Comparison of ENCODE assay signal across 10 mouse cellular contexts in the genomic region with DNA sequence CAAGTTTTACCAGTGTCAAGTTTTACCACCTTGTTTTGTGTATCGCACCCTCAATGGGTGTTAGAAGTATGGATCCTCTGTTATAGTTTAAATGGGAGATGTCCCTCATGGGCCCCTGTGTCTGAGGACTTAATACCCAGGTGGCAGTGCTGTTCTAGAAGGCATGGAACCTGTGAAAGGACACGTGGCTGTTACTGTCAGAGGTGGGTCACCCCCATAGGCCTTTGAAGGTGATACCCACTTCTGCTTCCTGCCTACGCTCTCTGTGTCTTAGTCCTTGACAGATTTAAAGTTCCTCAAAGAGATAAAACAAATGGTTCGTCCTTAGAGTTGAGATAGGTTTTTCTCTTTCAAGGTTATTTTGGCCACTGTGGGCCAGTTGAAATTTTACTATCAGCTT.
"Had no signal": no experiment of that assay in that cellular context is flagged by ENCODE, and none has a peak within 500 bp of the region (broad histone marks: within the 10 kb centered on the region; RNA-seq: fewer than 3 reads in every experiment).

No protein-coding gene starts in this region.

- H3K9me3 ChIP-seq: limb, embryonic 13.5 days; midbrain, embryonic 13.5 days; neural tube, embryonic 15.5 days had no signal

- H3K4me3 ChIP-seq: limb, embryonic 13.5 days; midbrain, embryonic 13.5 days; neural tube, embryonic 15.5 days had no signal

- H3K27ac ChIP-seq: limb, embryonic 13.5 days; liver, embryonic 14.5 days; midbrain, embryonic 13.5 days; neural tube, embryonic 15.5 days had no signal

- H3K9ac ChIP-seq: limb, embryonic 13.5 days; liver, embryonic 14.5 days; midbrain, embryonic 13.5 days; neural tube, embryonic 15.5 days had no signal

- H3K36me3 ChIP-seq: limb, embryonic 13.5 days; midbrain, embryonic 13.5 days; neural tube, embryonic 15.5 days had no signal

- DNase-seq: kidney, adult 18-20 months; kidney, postnatal 14 days; left cerebral cortex, postnatal 4 days; lung, adult 18-20 months; lung, postnatal 36 days; thymus, adult 2 months had no signal

- H3K4me2 ChIP-seq: limb, embryonic 13.5 days; midbrain, embryonic 13.5 days; neural tube, embryonic 15.5 days had no signal

- H3K4me1 ChIP-seq: limb, embryonic 13.5 days; midbrain, embryonic 13.5 days; neural tube, embryonic 15.5 days had no signal

- H3K27me3 ChIP-seq: limb, embryonic 13.5 days; midbrain, embryonic 13.5 days; neural tube, embryonic 15.5 days had no signal
